In genomic region chr9:8074345-8074744, GRCm38 (mm10) we compare ENCODE assay signal across 9 mouse cellular contexts. TPM values are rescaled to one million over a fixed set of nuclear protein-coding genes. Genes with fewer than 3 reads are reported as not detected.
DNase-seq lines count a peak whose midpoint lies in the region; ATAC-seq and TF ChIP-seq lines count a peak whose summit lies in the region.
"Had no signal": no experiment of that assay in that cellular context is flagged by ENCODE, and none has a peak within 500 bp of the region (broad histone marks: within the 10 kb centered on the region; RNA-seq: fewer than 3 reads in every experiment).

No protein-coding gene starts in this region.

- peak; percentile 75 for TF ChIP-seq CTCF in intestine, postnatal 0 days (IDR thresholded peaks at IDR 0.05; ENCODE audit: low read depth)
- TF ChIP-seq CTCF in MEL (IDR thresholded peaks at IDR 0.05 in 2 of 3, conservative IDR thresholded peaks at IDR 0.05 in 1 of 3; ENCODE audit: control insufficient read depth in 1 of 3, insufficient read depth in 1 of 3, low read depth in 2 of 3, low read length in 3 of 3, poor library complexity in 1 of 3, severe bottlenecking in 1 of 3), result peak in 1 of 3 experiments; percentile 16; a peak in 1 of 6 replicates

- no peaks in the 10 kb centered on the region for H3K79me2 ChIP-seq in MEL (ENCODE audit: control insufficient read depth, insufficient read depth, low read length, poor library complexity)

- H3K27ac ChIP-seq in intestine, postnatal 0 days (ENCODE audit: low read depth, low read length), result no peak overlapping the region
- H3K27ac ChIP-seq in intestine, embryonic 16.5 days (ENCODE audit: low read length), result no peak overlapping the region
- no peak overlapping the region for H3K27ac ChIP-seq in MEL (ENCODE audit: control insufficient read depth, low read depth, low read length)
- no peak overlapping the region for H3K27ac ChIP-seq in hindbrain, embryonic 14.5 days

- H3K4me3 ChIP-seq in intestine, postnatal 0 days (ENCODE audit: low read depth, low read length), result no peak overlapping the region
- no peak overlapping the region for H3K4me3 ChIP-seq in intestine, embryonic 16.5 days (ENCODE audit: low read length)
- H3K4me3 ChIP-seq in MEL (ENCODE audit: control insufficient read depth in 1 of 2, insufficient read depth in 1 of 2, low read depth in 2 of 2, low read length in 2 of 2), result no peak overlapping the region
- no peak overlapping the region for H3K4me3 ChIP-seq in hindbrain, embryonic 14.5 days (replicated peaks; ENCODE audit: low read length)

- ATAC-seq in intestine, postnatal 0 days, result no peak
- ATAC-seq in intestine, embryonic 16.5 days, result no peak
- ATAC-seq in hindbrain, embryonic 14.5 days (ENCODE audit: low FRiP score), result no peak
- 0 out of 2 replicates have a peak, but pooled peaks have one; percentile 37 for ATAC-seq in megakaryocyte progenitor cell, adult 5-6 weeks (replicated peaks; ENCODE audit: poor library complexity)

- TF ChIP-seq POLR2A in MEL (IDR thresholded peaks at IDR 0.05; ENCODE audit: control insufficient read depth in 1 of 2, insufficient read depth in 1 of 2, low read depth in 1 of 2, low read length in 2 of 2, poor library complexity in 1 of 2), result no peak

- peak; percentile 16 for TF ChIP-seq RAD21 in MEL (IDR thresholded peaks at IDR 0.05; ENCODE audit: low read depth, low read length)

- H3K4me1 ChIP-seq in intestine, postnatal 0 days (replicated peaks; ENCODE audit: control insufficient read depth, insufficient read depth, low read length), result no peaks in the 10 kb centered on the region; the same call in 1 of the 2 replicates
- no peaks in the 10 kb centered on the region for H3K4me1 ChIP-seq in intestine, embryonic 16.5 days (ENCODE audit: control insufficient read depth, insufficient read depth, low read length)
- no peaks in the 10 kb centered on the region for H3K4me1 ChIP-seq in MEL (ENCODE audit: control insufficient read depth in 1 of 2, insufficient read depth in 2 of 2, low read length in 2 of 2)
- no peaks in the 10 kb centered on the region for H3K4me1 ChIP-seq in hindbrain, embryonic 14.5 days (replicated peaks; ENCODE audit: control insufficient read depth, insufficient read depth, low read length)

- no peak overlapping the region for H3K4me2 ChIP-seq in intestine, postnatal 0 days (replicated peaks; ENCODE audit: low read depth)
- H3K4me2 ChIP-seq in intestine, embryonic 16.5 days (ENCODE audit: low read depth, low read length), result no peak overlapping the region
- no peak overlapping the region for H3K4me2 ChIP-seq in hindbrain, embryonic 14.5 days (replicated peaks)

- H3K9me3 ChIP-seq in intestine, postnatal 0 days (ENCODE audit: control insufficient read depth), result no peaks in the 10 kb centered on the region
- no peaks in the 10 kb centered on the region for H3K9me3 ChIP-seq in intestine, embryonic 16.5 days (ENCODE audit: control insufficient read depth, low read length)
- no peaks in the 10 kb centered on the region for H3K9me3 ChIP-seq in MEL (replicated peaks; ENCODE audit: insufficient read depth, low read length)
- no peaks in the 10 kb centered on the region for H3K9me3 ChIP-seq in hindbrain, embryonic 14.5 days (ENCODE audit: control insufficient read depth, low read length)

- no peak overlapping the region for H3K9ac ChIP-seq in intestine, postnatal 0 days (ENCODE audit: low read depth, low read length)
- H3K9ac ChIP-seq in intestine, embryonic 16.5 days (ENCODE audit: low read depth, low read length), result no peak overlapping the region
- no peak overlapping the region for H3K9ac ChIP-seq in MEL (ENCODE audit: control insufficient read depth, low read depth, low read length, poor library complexity, severe bottlenecking)
- no peak overlapping the region for H3K9ac ChIP-seq in hindbrain, embryonic 14.5 days

- no peaks in the 10 kb centered on the region for H3K27me3 ChIP-seq in intestine, postnatal 0 days (replicated peaks; ENCODE audit: control insufficient read depth, insufficient read depth, low read length)
- no peaks in the 10 kb centered on the region for H3K27me3 ChIP-seq in intestine, embryonic 16.5 days (replicated peaks; ENCODE audit: control insufficient read depth, insufficient read depth, low read length)
- no peaks in the 10 kb centered on the region for H3K27me3 ChIP-seq in MEL (ENCODE audit: control insufficient read depth in 1 of 2, insufficient read depth in 2 of 2, low read length in 2 of 2)
- H3K27me3 ChIP-seq in hindbrain, embryonic 14.5 days (ENCODE audit: control insufficient read depth, insufficient read depth, low read length), result no peaks in the 10 kb centered on the region

- no peaks in the 10 kb centered on the region for H3K36me3 ChIP-seq in intestine, postnatal 0 days (ENCODE audit: control insufficient read depth, insufficient read depth)
- no peaks in the 10 kb centered on the region for H3K36me3 ChIP-seq in intestine, embryonic 16.5 days (ENCODE audit: control insufficient read depth, insufficient read depth, low read length)
- H3K36me3 ChIP-seq in MEL (ENCODE audit: control insufficient read depth in 1 of 2, insufficient read depth in 2 of 2, low read length in 2 of 2), result no peaks in the 10 kb centered on the region
- peaks cover 10% of the 10 kb centered on the region for H3K36me3 ChIP-seq in hindbrain, embryonic 14.5 days (replicated peaks; ENCODE audit: control insufficient read depth, insufficient read depth)

- no peak for TF ChIP-seq EP300 in MEL (IDR thresholded peaks at IDR 0.05; ENCODE audit: low read depth in 1 of 2, low read length in 2 of 2)

- DNase-seq in A20 (ENCODE audit: low read depth, low spot score) (peak; percentile 18), MEL (ENCODE audit: low read depth, low spot score) (no peak)
- DNase-seq in hindbrain, embryonic 14.5 days (ENCODE audit: low spot score), result peak; percentile 49
- DNase-seq in urinary bladder, postnatal 10 days (ENCODE audit: low spot score), result no peak
- DNase-seq in spleen, postnatal 36 days (ENCODE audit: low spot score in 2 of 2), result no peak

TF ChIP-seq in MEL, 35 proteins besides CTCF, POLR2A, EP300 and RAD21:
- no peak for TF ChIP-seq MAZ (IDR thresholded peaks at IDR 0.05; ENCODE audit: low read depth, low read length)
- no peak for TF ChIP-seq GATA1 (IDR thresholded peaks at IDR 0.05; ENCODE audit: low read depth, low read length)
- no peak for TF ChIP-seq MYC (IDR thresholded peaks at IDR 0.05; ENCODE audit: low read depth, low read length)
- TF ChIP-seq TCF12 (IDR thresholded peaks at IDR 0.05; ENCODE audit: low read depth, low read length), result no peak

RNA-seq across cellular contexts. Expression of gene Cfap300, which starts 31.7 kb away (rescaled TPM):
- polyA plus RNA-seq in intestine, postnatal 0 days (2015; fragmentation: Nextera tagmentation; extraction: Ambion mirVana), result 1.6 and 2.0 TPM in 2 replicates
- polyA plus RNA-seq in intestine, embryonic 16.5 days (2015; fragmentation: Nextera tagmentation; extraction: Ambion mirVana), result 7.4 and 7.7 TPM in 2 replicates
- total RNA-seq in MEL (2012; rRNA removed), result not detected in 2 replicates
- polyA plus RNA-seq in MEL (2012; ENCODE audit: insufficient read depth in 1 of 2, insufficient read length in 2 of 2, low read depth in 1 of 2, low replicate concordance in 2 of 2, missing spikeins in 1 of 2), result not detected
- polyA plus RNA-seq in hindbrain, embryonic 14.5 days (2014; fragmentation: Nextera tagmentation; extraction: Ambion mirVana), result 18.3 and 19.5 TPM in 2 replicates
- 0.15 and 0.25 TPM in 2 replicates for total RNA-seq in megakaryocyte progenitor cell, adult 5-6 weeks (2015)
- 0.34 and 0.62 TPM in 2 replicates for total RNA-seq in megakaryocyte progenitor cell, adult 5-6 weeks (2017)
- total RNA-seq: neutrophil, adult 5-6 weeks had no signal

RNA-seq across cellular contexts. Expression of gene Cep126, which starts 59.7 kb away (rescaled TPM):
- 0.25 and 0.40 TPM in 2 replicates for polyA plus RNA-seq in intestine, postnatal 0 days (2015; fragmentation: Nextera tagmentation; extraction: Ambion mirVana)
- 0.81 and 0.94 TPM in 2 replicates for polyA plus RNA-seq in intestine, embryonic 16.5 days (2015; fragmentation: Nextera tagmentation; extraction: Ambion mirVana)
- total RNA-seq in MEL (2012; rRNA removed), result not detected in 2 replicates
- polyA plus RNA-seq in MEL (2012; ENCODE audit: insufficient read depth in 1 of 2, insufficient read length in 2 of 2, low read depth in 1 of 2, low replicate concordance in 2 of 2, missing spikeins in 1 of 2), result not detected
- 5.8 and 6.0 TPM in 2 replicates for polyA plus RNA-seq in hindbrain, embryonic 14.5 days (2014; fragmentation: Nextera tagmentation; extraction: Ambion mirVana)
- 2.1 TPM in 2 replicates for total RNA-seq in megakaryocyte progenitor cell, adult 5-6 weeks (2015)
- total RNA-seq in megakaryocyte progenitor cell, adult 5-6 weeks (2017), result 0.37 and 0.61 TPM in 2 replicates
- total RNA-seq: neutrophil, adult 5-6 weeks had no signal

Comparison
In these comparisons a context has a peak if more than half of its experiments do, and no peak if none do; other contexts are left out.
1. DNase-seq: peak in A20 (single experiment) and hindbrain, embryonic 14.5 days (single experiment); none in MEL (single experiment), urinary bladder, postnatal 10 days (single experiment) and spleen, postnatal 36 days (0 of 2).